Mouse (Mus musculus): ENCODE measurements at regions not wholly inside any gene's neighbourhood (a gene's known extent, or its start where the extent isn't known, plus 50 kb on each side); places are given as distances from the start of the nearest gene placed in this dataset.
A peak's percentile ranks its signal among the peaks of the same experiment; 100 is the strongest.

GRCm38 (mm10) chr3:40379063-40379462 lies 152.0 kb upstream of the Intu start:
- no peak overlapping the region for H3K27ac ChIP-seq (replicated peaks; ENCODE audit: insufficient read depth, low read depth, low read length)
- no peak overlapping the region for H3K4me3 ChIP-seq (ENCODE audit: insufficient read depth, low read depth, low read length)
- no peaks in the 10 kb centered on the region for H3K79me2 ChIP-seq (ENCODE audit: control insufficient read depth, insufficient read depth, low read length)
- H3K36me3 ChIP-seq (ENCODE audit: control insufficient read depth, insufficient read depth, low read length) = no peaks in the 10 kb centered on the region
- 94% methylated on average over 2 of the region's 2 CpGs for WGBS
- no peak for DNase-seq (ENCODE audit: extremely low read depth, low read depth, low spot score)
- no peak for TF ChIP-seq CTCF (IDR thresholded peaks at IDR 0.05; ENCODE audit: low read depth, low read length)
- TF ChIP-seq POLR2A (IDR thresholded peaks at IDR 0.05; ENCODE audit: extremely low read depth, insufficient read depth, low read length) = no peak
- H3K9ac ChIP-seq (ENCODE audit: low read depth, low read length) = no peak overlapping the region
- H3K27me3 ChIP-seq (ENCODE audit: control insufficient read depth, insufficient read depth, low read length) = no peaks in the 10 kb centered on the region
- no peaks in the 10 kb centered on the region for H3K4me1 ChIP-seq (ENCODE audit: control insufficient read depth, insufficient read depth, low read length)

GRCm38 (mm10) chr3:40391631-40392030 lies 139.5 kb upstream of the Intu start:
- Histone ChIP-seq H3K4me1 (ENCODE audit: control insufficient read depth, insufficient read depth, low read length) (no peaks in the 10 kb centered on the region), H3K27ac (replicated peaks; ENCODE audit: insufficient read depth, low read depth, low read length) (no peak overlapping the region), H3K79me2 (ENCODE audit: control insufficient read depth, insufficient read depth, low read length) (no peaks in the 10 kb centered on the region), H3K4me3 (ENCODE audit: insufficient read depth, low read depth, low read length) (no peak overlapping the region), H3K36me3 (ENCODE audit: control insufficient read depth, insufficient read depth, low read length) (no peaks in the 10 kb centered on the region), H3K27me3 (ENCODE audit: control insufficient read depth, insufficient read depth, low read length) (no peaks in the 10 kb centered on the region), H3K9ac (ENCODE audit: low read depth, low read length) (no peak overlapping the region)
- DNase-seq (ENCODE audit: extremely low read depth, low read depth, low spot score) = peak; percentile 55
- TF ChIP-seq POLR2A (IDR thresholded peaks at IDR 0.05; ENCODE audit: extremely low read depth, insufficient read depth, low read length) (no peak), CTCF (IDR thresholded peaks at IDR 0.05; ENCODE audit: low read depth, low read length) (peak; percentile 54; the same call in 1 of the 2 replicates)
- WGBS = 33% methylated on average over 6 of the region's 6 CpGs

- H3K4me3 ChIP-seq (ENCODE audit: insufficient read depth, low read depth, low read length) = no peak overlapping the region
- TF ChIP-seq POLR2A (IDR thresholded peaks at IDR 0.05; ENCODE audit: extremely low read depth, insufficient read depth, low read length) (no peak), CTCF (IDR thresholded peaks at IDR 0.05; ENCODE audit: low read depth, low read length) (no peak)
- DNase-seq (ENCODE audit: extremely low read depth, low read depth, low spot score) = no peak
- 80% methylated on average over 12 of the region's 12 CpGs for WGBS
- H3K27me3 ChIP-seq (ENCODE audit: control insufficient read depth, insufficient read depth, low read length) = no peaks in the 10 kb centered on the region
- no peaks in the 10 kb centered on the region for H3K79me2 ChIP-seq (ENCODE audit: control insufficient read depth, insufficient read depth, low read length)
- H3K4me1 ChIP-seq (ENCODE audit: control insufficient read depth, insufficient read depth, low read length) = no peaks in the 10 kb centered on the region
- no peaks in the 10 kb centered on the region for H3K36me3 ChIP-seq (ENCODE audit: control insufficient read depth, insufficient read depth, low read length)
- no peak overlapping the region for H3K9ac ChIP-seq (ENCODE audit: low read depth, low read length)
- H3K27ac ChIP-seq (replicated peaks; ENCODE audit: insufficient read depth, low read depth, low read length) = no peak overlapping the region
Measured at GRCm38 (mm10) chr3:40398184-40398583, 132.9 kb upstream of the Intu start.

GRCm38 (mm10) chr3:40403402-40403801 lies 127.7 kb upstream of the Intu start:
- H3K4me1 ChIP-seq (ENCODE audit: control insufficient read depth, insufficient read depth, low read length) = no peaks in the 10 kb centered on the region
- no peak overlapping the region for H3K4me3 ChIP-seq (ENCODE audit: insufficient read depth, low read depth, low read length)
- H3K27me3 ChIP-seq (ENCODE audit: control insufficient read depth, insufficient read depth, low read length) = no peaks in the 10 kb centered on the region
- no peak for DNase-seq (ENCODE audit: extremely low read depth, low read depth, low spot score)
- H3K27ac ChIP-seq (replicated peaks; ENCODE audit: insufficient read depth, low read depth, low read length) = no peak overlapping the region
- H3K36me3 ChIP-seq (ENCODE audit: control insufficient read depth, insufficient read depth, low read length) = no peaks in the 10 kb centered on the region
- WGBS = 76% methylated on average over 4 of the region's 4 CpGs
- TF ChIP-seq CTCF (IDR thresholded peaks at IDR 0.05; ENCODE audit: low read depth, low read length) (no peak), POLR2A (IDR thresholded peaks at IDR 0.05; ENCODE audit: extremely low read depth, insufficient read depth, low read length) (no peak)
- no peaks in the 10 kb centered on the region for H3K79me2 ChIP-seq (ENCODE audit: control insufficient read depth, insufficient read depth, low read length)
- H3K9ac ChIP-seq (ENCODE audit: low read depth, low read length) = no peak overlapping the region

- Histone ChIP-seq H3K9ac (ENCODE audit: low read depth, low read length) (no peak overlapping the region), H3K4me1 (ENCODE audit: control insufficient read depth, insufficient read depth, low read length) (no peaks in the 10 kb centered on the region), H3K36me3 (ENCODE audit: control insufficient read depth, insufficient read depth, low read length) (no peaks in the 10 kb centered on the region), H3K4me3 (ENCODE audit: insufficient read depth, low read depth, low read length) (no peak overlapping the region), H3K79me2 (ENCODE audit: control insufficient read depth, insufficient read depth, low read length) (no peaks in the 10 kb centered on the region), H3K27me3 (ENCODE audit: control insufficient read depth, insufficient read depth, low read length) (no peaks in the 10 kb centered on the region), H3K27ac (replicated peaks; ENCODE audit: insufficient read depth, low read depth, low read length) (no peak overlapping the region)
- DNase-seq (ENCODE audit: extremely low read depth, low read depth, low spot score) = no peak
- no peak for TF ChIP-seq POLR2A (IDR thresholded peaks at IDR 0.05; ENCODE audit: extremely low read depth, insufficient read depth, low read length)
- TF ChIP-seq CTCF (IDR thresholded peaks at IDR 0.05; ENCODE audit: low read depth, low read length) = no peak
- 88% methylated on average over 18 of the region's 18 CpGs for WGBS
Measured at GRCm38 (mm10) chr3:40405095-40405948, 125.8 kb upstream of the Intu start.

- no peak for TF ChIP-seq POLR2A (IDR thresholded peaks at IDR 0.05; ENCODE audit: extremely low read depth, insufficient read depth, low read length)
- TF ChIP-seq CTCF (IDR thresholded peaks at IDR 0.05; ENCODE audit: low read depth, low read length) = no peak
- Histone ChIP-seq H3K4me3 (ENCODE audit: insufficient read depth, low read depth, low read length) (no peak overlapping the region), H3K27me3 (ENCODE audit: control insufficient read depth, insufficient read depth, low read length) (no peaks in the 10 kb centered on the region), H3K27ac (replicated peaks; ENCODE audit: insufficient read depth, low read depth, low read length) (no peak overlapping the region), H3K4me1 (ENCODE audit: control insufficient read depth, insufficient read depth, low read length) (no peaks in the 10 kb centered on the region), H3K79me2 (ENCODE audit: control insufficient read depth, insufficient read depth, low read length) (no peaks in the 10 kb centered on the region), H3K36me3 (ENCODE audit: control insufficient read depth, insufficient read depth, low read length) (no peaks in the 10 kb centered on the region), H3K9ac (ENCODE audit: low read depth, low read length) (no peak overlapping the region)
- DNase-seq (ENCODE audit: extremely low read depth, low read depth, low spot score) = no peak
- 85% methylated on average over 2 of the region's 2 CpGs for WGBS
Measured at GRCm38 (mm10) chr3:40405949-40406236, 125.2 kb upstream of the Intu start.

All from liver, adult 2 months (tissue).